Mouse (Mus musculus): Measurements from ENCODE around the gene Sept9. TPM values are rescaled to one million over a fixed set of nuclear protein-coding genes. Genes with fewer than 3 reads are reported as not detected.

The Sept9 gene
- polyA plus RNA-seq (2015; fragmentation: Nextera tagmentation; extraction: Ambion mirVana), result 121 and 125 TPM in 2 replicates

DNA sequence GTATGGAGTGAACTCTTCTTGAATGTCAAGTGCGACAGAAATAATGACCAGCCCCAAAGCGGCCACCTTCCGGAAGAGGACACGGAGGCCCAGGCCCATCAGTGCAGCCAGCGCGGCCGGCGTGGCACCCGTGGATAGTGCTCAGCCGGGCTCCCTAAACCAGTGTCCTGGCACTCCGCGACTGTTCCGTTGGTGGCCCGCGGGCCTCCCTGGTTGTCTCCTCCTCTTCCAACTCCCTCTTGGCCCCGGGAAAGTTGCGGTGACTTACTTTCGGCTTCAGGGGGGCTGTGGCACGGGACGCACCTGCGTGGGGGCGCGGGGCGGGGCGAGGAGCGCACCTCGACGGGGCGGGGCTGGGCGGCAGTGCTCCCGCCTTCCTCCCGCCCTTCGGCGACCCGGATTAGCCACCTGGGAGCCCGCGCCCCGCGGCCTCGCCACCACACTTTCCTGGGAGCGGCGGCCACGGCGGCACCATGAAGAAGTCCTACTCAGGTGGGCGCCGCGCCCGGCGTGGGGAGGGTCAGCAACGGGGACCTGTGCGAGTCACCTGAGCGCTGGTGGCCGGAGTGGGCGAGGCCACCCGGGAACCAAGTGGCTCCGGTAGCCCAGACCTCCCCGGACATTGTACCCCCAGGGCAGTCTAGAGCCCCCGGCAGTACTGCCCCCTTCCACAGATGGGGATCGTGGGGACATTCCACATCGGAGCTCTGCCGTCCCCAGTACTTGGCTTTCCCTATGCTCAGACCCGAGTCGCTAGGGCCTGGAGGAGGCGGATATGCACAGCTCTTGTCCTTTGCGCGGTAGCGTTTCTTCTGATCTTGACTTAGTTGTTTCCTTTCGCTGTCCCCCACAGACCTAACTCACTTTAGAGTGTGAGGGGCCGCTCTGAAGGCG lies at the start of gene Sept9:
Sept9 (plus strand) TSS at position 380 of the 894 bp plus-strand sequence.
- under 1% methylated on average over 69 of the region's 70 CpGs for WGBS
- ATAC-seq, result no peak
- Histone ChIP-seq H3K9me3 (no peaks in the 10 kb centered on the region), H3K4me3 (replicated peaks) (peak within 1 kb of the TSS; percentile 37), H3K9ac (replicated peaks) (peak within 1 kb of the TSS; percentile 44; the same call in 1 of the 2 replicates), H3K4me2 (replicated peaks) (peak within 1 kb of the TSS; percentile 61), H3K4me1 (replicated peaks) (peaks cover 10% of the 10 kb centered on the region), H3K27me3 (peaks cover 58% of the 10 kb centered on the region), H3K36me3 (no peaks in the 10 kb centered on the region), H3K27ac (no peak within 1 kb of the TSS)

DNA sequence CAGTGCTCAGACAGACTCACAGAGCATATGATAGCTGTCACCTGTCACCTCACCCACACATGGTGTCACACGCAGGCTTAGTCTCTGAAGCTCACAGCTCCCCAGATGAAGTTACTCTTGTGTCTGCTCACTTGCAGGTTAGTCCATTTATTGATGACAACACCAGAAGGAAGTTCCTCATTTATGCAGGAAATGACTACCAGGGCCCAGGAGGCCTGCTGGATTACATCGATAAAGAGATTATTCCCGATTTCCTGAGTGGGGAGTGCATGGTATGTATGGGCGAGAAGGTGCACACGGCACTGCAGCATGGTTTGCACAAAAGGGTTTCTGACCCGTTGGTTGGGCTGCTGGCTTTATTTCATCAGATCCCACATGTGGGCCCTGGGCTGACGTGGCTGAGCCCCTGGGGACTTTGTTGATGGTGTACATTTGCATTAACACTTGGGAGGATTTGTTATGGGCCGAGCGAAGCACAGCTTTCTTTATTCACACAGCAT lies 48.9 kb upstream of the Sept9 start:
- Histone ChIP-seq H3K27me3 (no peaks in the 10 kb centered on the region), H3K4me1 (replicated peaks) (peaks cover 6% of the 10 kb centered on the region; the same call in 1 of the 2 replicates), H3K9ac (replicated peaks) (no peak overlapping the region), H3K36me3 (peaks cover 92% of the 10 kb centered on the region), H3K9me3 (no peaks in the 10 kb centered on the region), H3K27ac (no peak overlapping the region), H3K4me2 (replicated peaks) (no peak overlapping the region), H3K4me3 (replicated peaks) (no peak overlapping the region)
- no peak for ATAC-seq
- WGBS, result 65% methylated on average over 9 of the region's 9 CpGs

- H3K36me3 ChIP-seq, result peaks cover 91% of the 10 kb centered on the region
- H3K27me3 ChIP-seq, result no peaks in the 10 kb centered on the region
- no peak for ATAC-seq
- H3K9me3 ChIP-seq, result no peaks in the 10 kb centered on the region
- 89% methylated on average over 7 of the region's 7 CpGs for WGBS
- H3K27ac ChIP-seq, result no peak overlapping the region
- H3K4me3 ChIP-seq (replicated peaks), result no peak overlapping the region
- H3K9ac ChIP-seq (replicated peaks), result no peak overlapping the region
- peaks cover 15% of the 10 kb centered on the region for H3K4me1 ChIP-seq (replicated peaks)
- H3K4me2 ChIP-seq (replicated peaks), result no peak overlapping the region
Observed at GRCm38 (mm10) chr11:117151461-117151860, 48.0 kb upstream of the Sept9 start.

GRCm38 (mm10) chr11:117152541-117152940 lies 46.9 kb upstream of the Sept9 start:
- peaks cover 90% of the 10 kb centered on the region for H3K36me3 ChIP-seq
- no peak overlapping the region for H3K27ac ChIP-seq
- no peak overlapping the region for H3K4me2 ChIP-seq (replicated peaks)
- WGBS, result 93% methylated on average over 6 of the region's 6 CpGs
- H3K27me3 ChIP-seq, result no peaks in the 10 kb centered on the region
- H3K4me1 ChIP-seq (replicated peaks), result peaks cover 11% of the 10 kb centered on the region
- no peak overlapping the region for H3K9ac ChIP-seq (replicated peaks)
- ATAC-seq, result no peak
- no peaks in the 10 kb centered on the region for H3K9me3 ChIP-seq
- no peak overlapping the region for H3K4me3 ChIP-seq (replicated peaks)

GRCm38 (mm10) chr11:117153553-117153952 lies 45.9 kb upstream of the Sept9 start:
- Histone ChIP-seq H3K9ac (replicated peaks) (no peak overlapping the region), H3K4me2 (replicated peaks) (no peak overlapping the region), H3K36me3 (peaks cover 90% of the 10 kb centered on the region), H3K9me3 (no peaks in the 10 kb centered on the region), H3K27me3 (no peaks in the 10 kb centered on the region), H3K4me3 (replicated peaks) (no peak overlapping the region), H3K4me1 (replicated peaks) (peaks cover 11% of the 10 kb centered on the region), H3K27ac (no peak overlapping the region)
- ATAC-seq, result no peak
- 70% methylated on average over 9 of the region's 9 CpGs for WGBS

- Histone ChIP-seq H3K36me3 (peaks cover 89% of the 10 kb centered on the region), H3K27ac (no peak overlapping the region), H3K27me3 (no peaks in the 10 kb centered on the region), H3K9ac (replicated peaks) (no peak overlapping the region), H3K4me3 (replicated peaks) (no peak overlapping the region), H3K4me1 (replicated peaks) (peaks cover 11% of the 10 kb centered on the region), H3K9me3 (no peaks in the 10 kb centered on the region), H3K4me2 (replicated peaks) (no peak overlapping the region)
- no peak for ATAC-seq
- WGBS, result 69% methylated on average over 7 of the region's 7 CpGs
Observed at GRCm38 (mm10) chr11:117154088-117154815, 45.2 kb upstream of the Sept9 start.

GRCm38 (mm10) chr11:117156725-117157124 lies 42.7 kb upstream of the Sept9 start:
- peaks cover 78% of the 10 kb centered on the region for H3K36me3 ChIP-seq
- 7% methylated on average over 13 of the region's 15 CpGs for WGBS
- ATAC-seq, result peak; percentile 60; the same call in 1 of the 2 replicates

DNA sequence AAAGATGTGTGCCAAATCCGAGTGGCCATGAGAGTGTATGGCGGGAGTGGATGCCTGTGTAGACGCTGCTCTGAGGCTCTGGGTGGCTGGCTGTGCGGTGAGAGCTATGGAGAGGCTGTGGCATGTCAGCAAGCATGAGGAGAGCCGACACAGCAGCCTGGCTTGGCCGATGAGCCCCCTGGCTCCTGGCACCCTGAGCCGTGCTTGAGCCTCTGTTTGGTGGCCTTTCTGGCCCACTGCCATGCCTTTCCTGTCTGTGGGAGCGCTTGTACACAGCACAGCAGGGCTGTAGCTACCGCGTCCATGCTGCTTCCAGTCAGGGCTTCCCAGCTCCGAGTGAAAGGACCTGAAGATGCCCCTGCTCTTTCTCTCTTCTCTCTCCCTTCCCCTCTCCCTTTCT lies 41.1 kb upstream of the Sept9 start:
- WGBS, result 87% methylated on average over 11 of the region's 11 CpGs
- Histone ChIP-seq H3K4me1 (replicated peaks) (peaks cover 11% of the 10 kb centered on the region), H3K27me3 (no peaks in the 10 kb centered on the region), H3K9me3 (no peaks in the 10 kb centered on the region), H3K9ac (replicated peaks) (no peak overlapping the region), H3K27ac (peak overlapping the region; percentile 0; the same call in 1 of the 2 replicates), H3K4me3 (replicated peaks) (no peak overlapping the region), H3K4me2 (replicated peaks) (no peak overlapping the region), H3K36me3 (peaks cover 65% of the 10 kb centered on the region)
- no peak for ATAC-seq

More at GRCm38 (mm10) chr11:117156725-117157124, 42.7 kb upstream of the Sept9 start:
- Histone ChIP-seq H3K9me3 (no peaks in the 10 kb centered on the region), H3K27me3 (no peaks in the 10 kb centered on the region), H3K4me1 (replicated peaks) (peaks cover 11% of the 10 kb centered on the region), H3K9ac (replicated peaks) (no peak overlapping the region), H3K27ac (0 out of 2 replicates have a peak overlapping the region, but pooled peaks have one; percentile 14), H3K4me2 (replicated peaks) (no peak overlapping the region), H3K4me3 (replicated peaks) (no peak overlapping the region)

- H3K27ac ChIP-seq, result no peak overlapping the region
- peaks cover 57% of the 10 kb centered on the region for H3K36me3 ChIP-seq
- no peaks in the 10 kb centered on the region for H3K27me3 ChIP-seq
- H3K4me2 ChIP-seq (replicated peaks), result no peak overlapping the region
- H3K9ac ChIP-seq (replicated peaks), result no peak overlapping the region
- peaks cover 11% of the 10 kb centered on the region for H3K4me1 ChIP-seq (replicated peaks)
- WGBS, result 94% methylated on average over 13 of the region's 13 CpGs
- H3K9me3 ChIP-seq, result no peaks in the 10 kb centered on the region
- no peak for ATAC-seq
- no peak overlapping the region for H3K4me3 ChIP-seq (replicated peaks)
Observed at GRCm38 (mm10) chr11:117159257-117159945, 40.1 kb upstream of the Sept9 start.

GRCm38 (mm10) chr11:117159946-117160307 lies 39.5 kb upstream of the Sept9 start:
- Histone ChIP-seq H3K4me1 (replicated peaks) (peaks cover 11% of the 10 kb centered on the region), H3K27me3 (no peaks in the 10 kb centered on the region), H3K9ac (replicated peaks) (no peak overlapping the region), H3K4me2 (replicated peaks) (no peak overlapping the region), H3K36me3 (peaks cover 52% of the 10 kb centered on the region), H3K27ac (no peak overlapping the region), H3K9me3 (no peaks in the 10 kb centered on the region), H3K4me3 (replicated peaks) (no peak overlapping the region)
- no peak for ATAC-seq
- WGBS, result 92% methylated on average over 5 of the region's 5 CpGs

GRCm38 (mm10) chr11:117160791-117161190 lies 38.7 kb upstream of the Sept9 start:
- ATAC-seq, result no peak
- H3K4me1 ChIP-seq (replicated peaks), result peaks cover 13% of the 10 kb centered on the region
- peaks cover 44% of the 10 kb centered on the region for H3K36me3 ChIP-seq
- no peaks in the 10 kb centered on the region for H3K9me3 ChIP-seq
- H3K27me3 ChIP-seq, result no peaks in the 10 kb centered on the region
- H3K9ac ChIP-seq (replicated peaks), result no peak overlapping the region
- H3K4me3 ChIP-seq (replicated peaks), result no peak overlapping the region
- no peak overlapping the region for H3K27ac ChIP-seq
- 96% methylated on average over 12 of the region's 12 CpGs for WGBS
- H3K4me2 ChIP-seq (replicated peaks), result no peak overlapping the region

All from midbrain, embryonic 13.5 days (tissue).